Mouse (Mus musculus) frontal cortex, postnatal 25 days (tissue): ENCODE measurements at regions not wholly inside any gene's neighbourhood (a gene's known extent, or its start where the extent isn't known, plus 50 kb on each side); places are given as distances from the start of the nearest gene placed in this dataset.

Experiments
- DNase-seq, 2 experiments: peaks; one replicate each; pipeline ENCODE4 v3.0.0; 2022; ENCODE audit warnings: low spot score in 2 of 2

DNA sequence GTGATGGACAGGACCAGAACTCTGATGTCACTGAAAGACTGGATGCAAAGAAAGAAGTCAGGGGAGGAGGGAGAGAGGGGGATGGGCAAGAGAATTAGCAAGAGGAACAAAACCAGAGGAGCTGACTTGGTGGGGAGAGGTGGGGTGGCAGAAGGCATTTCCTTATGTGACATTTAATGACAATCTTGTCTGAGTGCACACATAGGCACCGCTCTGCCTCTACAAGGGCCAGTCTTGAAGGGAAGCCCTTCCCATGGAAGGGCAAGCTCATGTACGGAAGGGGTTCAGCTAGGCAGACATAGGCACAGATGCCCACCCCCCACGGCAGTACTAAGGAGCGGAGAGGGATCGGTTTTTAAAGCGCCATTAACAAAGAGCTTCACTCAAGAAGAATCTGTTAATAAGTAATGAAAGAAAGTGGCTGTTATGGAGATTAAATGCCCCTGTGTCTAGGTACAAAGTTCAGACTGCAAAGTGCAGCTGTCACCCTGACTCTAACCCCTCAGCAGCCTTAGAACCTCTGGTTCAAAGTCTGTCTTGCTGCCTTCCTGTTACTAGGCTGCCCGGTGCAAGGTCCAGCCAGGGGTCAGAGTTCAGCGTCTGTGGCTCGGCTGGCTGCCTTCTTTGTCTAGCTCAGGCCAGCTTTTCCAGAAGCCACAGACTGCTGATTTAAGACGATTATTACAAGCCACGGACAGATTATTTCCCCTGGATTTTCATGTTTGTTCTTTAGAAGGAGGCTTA is 80.0 kb upstream of the Nrip1 start:
- DNase-seq = no peak

GRCm38 (mm10) chr16:76448773-76449172 is 75.1 kb upstream of the Nrip1 start:
- no peak for DNase-seq

- DNase-seq = no peak
Measured at GRCm38 (mm10) chr16:76447033-76447432, 73.4 kb upstream of the Nrip1 start.

DNA sequence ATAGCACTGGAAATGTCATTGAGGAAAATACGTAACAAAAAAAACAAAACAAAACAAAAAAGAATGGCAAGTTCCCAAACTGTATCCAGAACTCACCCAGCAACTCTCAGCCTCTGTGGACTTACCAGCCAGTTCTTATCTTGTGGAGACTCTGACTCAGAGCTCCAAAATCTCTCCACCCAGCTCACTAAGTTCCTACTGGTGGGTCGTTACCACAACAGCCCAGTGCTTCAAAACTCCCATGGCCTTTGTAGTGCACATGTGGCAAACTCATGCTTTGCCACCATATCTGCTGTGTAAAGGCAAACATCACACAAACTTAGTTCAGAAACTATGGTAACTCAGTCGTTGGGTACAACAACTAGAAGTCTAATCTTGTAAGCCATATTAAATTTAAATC is 71.0 kb upstream of the Nrip1 start:
- DNase-seq = no peak

DNA sequence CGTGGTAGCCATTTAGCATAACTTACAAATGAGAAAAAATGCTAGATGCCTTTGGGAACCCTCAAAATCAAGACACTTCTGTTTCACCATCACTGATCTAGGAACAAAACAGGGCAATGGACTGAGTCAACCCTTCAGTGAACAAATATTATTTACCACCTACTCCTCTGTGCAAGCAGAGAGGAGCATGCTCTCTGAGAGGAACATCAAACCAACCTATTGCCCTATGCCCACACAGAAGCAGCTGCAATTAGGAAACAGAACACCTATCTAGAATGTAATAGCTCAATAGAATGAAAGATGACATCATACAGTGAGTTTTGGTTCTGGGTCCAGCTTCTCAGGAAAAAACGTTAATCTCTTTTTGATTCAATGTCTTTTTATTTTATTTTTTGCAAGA is 69.0 kb upstream of the Nrip1 start:
- DNase-seq = no peak

DNA sequence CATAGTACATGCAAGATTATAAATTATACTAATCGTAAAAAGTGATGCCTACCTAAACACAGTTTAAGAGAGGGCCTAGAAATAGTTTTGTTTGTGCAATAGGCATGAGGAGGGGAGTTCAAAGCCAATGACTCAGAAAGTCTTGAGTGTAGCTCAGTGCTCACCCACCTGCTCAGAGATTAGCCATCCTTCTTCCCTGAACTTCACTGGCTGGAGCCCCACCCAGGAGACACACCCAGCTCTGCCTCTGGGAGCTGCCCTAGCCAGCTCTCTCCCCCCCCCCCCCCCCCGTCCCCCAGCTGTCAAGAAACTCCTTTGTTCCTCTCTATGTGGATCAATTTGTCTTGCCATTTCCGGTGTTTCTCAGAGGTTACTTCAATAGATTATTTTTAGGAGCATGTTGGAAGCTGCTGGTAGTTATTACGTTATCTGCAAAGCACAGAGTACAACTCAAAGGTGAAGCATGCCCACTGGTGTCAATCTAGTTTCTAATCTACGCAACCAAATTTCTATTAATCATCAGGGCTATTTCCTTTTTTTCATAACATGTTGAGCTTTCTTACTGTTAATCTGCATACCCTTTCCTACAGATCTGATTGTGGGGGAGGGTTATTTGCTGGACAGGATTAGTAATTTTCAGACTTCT is 68.3 kb upstream of the Nrip1 start:
- no peak for DNase-seq

- no peak for DNase-seq
Measured at GRCm38 (mm10) chr16:76438093-76438883, 64.7 kb upstream of the Nrip1 start.

- no peak for DNase-seq
Measured at GRCm38 (mm10) chr16:76436290-76436689, 62.7 kb upstream of the Nrip1 start.

DNA sequence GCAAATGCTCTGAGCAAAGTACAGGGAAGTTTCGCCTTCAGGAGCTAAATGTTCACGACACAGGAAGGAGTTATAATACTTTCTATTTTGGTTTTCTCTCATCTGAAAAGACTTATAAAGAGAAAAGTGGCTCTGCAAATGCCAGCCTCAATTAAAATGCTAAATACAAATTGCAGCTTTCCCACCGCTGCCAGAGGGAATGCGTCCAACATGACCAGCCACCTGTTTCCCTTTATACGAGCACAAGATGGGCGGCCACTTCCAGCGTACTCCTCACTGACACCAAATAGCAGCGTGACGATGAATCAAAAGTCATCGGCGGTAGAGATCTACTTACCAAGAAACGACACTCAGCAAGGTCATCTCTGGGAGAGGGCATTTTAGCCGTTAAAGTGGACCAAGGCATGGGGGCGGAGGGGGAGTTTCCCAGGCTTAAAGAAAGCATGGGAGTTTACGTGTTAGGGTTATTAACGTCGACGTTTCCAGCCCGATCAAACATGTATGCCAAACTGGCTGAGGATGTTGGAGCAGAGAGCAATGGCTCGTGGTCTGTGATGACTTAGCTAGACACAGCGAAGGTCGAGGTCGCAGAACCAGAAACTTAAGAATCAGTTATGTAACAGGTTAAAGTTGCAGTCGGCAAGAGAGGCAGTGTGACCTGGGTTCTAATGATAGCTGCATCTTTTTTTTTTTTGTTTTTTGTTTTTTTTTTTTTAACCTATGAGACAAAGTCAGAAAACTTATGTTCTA is 59.6 kb upstream of the Nrip1 start:
- no peak for DNase-seq

DNA sequence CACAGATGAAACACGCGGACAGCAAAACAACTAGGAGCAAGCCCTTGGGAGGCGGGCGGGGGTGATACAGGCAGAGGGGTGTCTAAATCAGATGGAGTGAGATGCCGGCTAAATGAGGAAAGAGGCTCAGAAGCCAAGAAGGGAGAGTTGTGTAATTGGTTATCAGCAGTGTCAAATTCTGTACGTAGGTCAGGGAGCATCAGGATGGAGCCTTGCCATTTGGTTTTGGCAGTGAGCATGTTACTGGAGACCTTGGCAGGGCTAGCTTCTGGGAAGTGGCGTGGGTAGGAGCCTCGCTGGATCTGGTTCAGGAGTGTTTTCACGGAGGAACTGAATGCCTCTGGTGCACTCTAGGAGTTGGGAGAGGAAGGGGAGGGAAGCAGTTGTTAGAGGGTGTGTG is 58.7 kb upstream of the Nrip1 start:
- no peak for DNase-seq

DNA sequence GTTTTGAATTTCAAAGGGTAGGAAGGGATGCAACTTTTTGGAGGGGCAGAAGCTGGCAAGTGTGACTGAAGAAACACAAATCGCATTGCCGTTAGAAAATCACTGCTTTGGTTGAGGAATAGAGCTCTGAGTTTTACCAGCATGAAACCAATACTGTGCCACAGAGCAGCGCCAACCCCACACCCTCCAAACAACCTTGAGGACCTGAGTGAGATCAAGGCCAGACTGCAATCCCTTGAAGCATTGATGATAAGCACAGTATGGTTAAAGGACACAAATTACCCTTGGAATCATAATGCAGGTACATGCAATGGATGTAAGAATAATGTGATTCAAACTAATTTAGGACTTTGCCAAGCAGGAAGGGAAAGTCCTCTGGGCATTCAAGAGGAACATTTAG is 55.5 kb upstream of the Nrip1 start:
- no peak for DNase-seq

GRCm38 (mm10) chr16:76423964-76424363 is 50.3 kb upstream of the Nrip1 start:
- no peak for DNase-seq
